Mouse (Mus musculus): ENCODE measurements around the gene Zcchc24.

Zcchc24 gene

GRCm38 (mm10) chr14:25746971-25747945 is 21.6 kb downstream of the Zcchc24 start:
- peak; percentile 66 for DNase-seq

- DNase-seq, result no peak
These were observed 22.5 kb downstream of the Zcchc24 start for GRCm38 (mm10) chr14:25746371-25746770.

- no peak for DNase-seq
These were observed 23.3 kb downstream of the Zcchc24 start for GRCm38 (mm10) chr14:25745365-25746184.

GRCm38 (mm10) chr14:25742943-25743342 is 25.9 kb downstream of the Zcchc24 start:
- DNase-seq, result no peak

GRCm38 (mm10) chr14:25741840-25742367 is 26.9 kb downstream of the Zcchc24 start:
- peak; percentile 55 for DNase-seq

- DNase-seq, result no peak
These were observed 27.6 kb downstream of the Zcchc24 start for GRCm38 (mm10) chr14:25741211-25741610.

- no peak for DNase-seq
These were observed 28.8 kb downstream of the Zcchc24 start for GRCm38 (mm10) chr14:25739957-25740565.

- no peak for DNase-seq
These were observed 30.2 kb downstream of the Zcchc24 start for GRCm38 (mm10) chr14:25738591-25739001.

GRCm38 (mm10) chr14:25736589-25736988 is 32.2 kb downstream of the Zcchc24 start:
- no peak for DNase-seq

- DNase-seq, result no peak
These were observed 32.7 kb downstream of the Zcchc24 start for GRCm38 (mm10) chr14:25736140-25736539.

GRCm38 (mm10) chr14:25734736-25735716 is 33.8 kb downstream of the Zcchc24 start:
- no peak for DNase-seq

- DNase-seq, result no peak
These were observed 41.7 kb downstream of the Zcchc24 start for GRCm38 (mm10) chr14:25727149-25727510.

GRCm38 (mm10) chr14:25726226-25727148 is 42.4 kb downstream of the Zcchc24 start:
- DNase-seq, result peak; percentile 87

GRCm38 (mm10) chr14:25725690-25726089 is 43.1 kb downstream of the Zcchc24 start:
- no peak for DNase-seq

- DNase-seq, result no peak
These were observed 43.8 kb downstream of the Zcchc24 start for GRCm38 (mm10) chr14:25725032-25725497.

- DNase-seq, result peak; percentile 54
These were observed 47.7 kb downstream of the Zcchc24 start for GRCm38 (mm10) chr14:25720962-25721707.

GRCm38 (mm10) chr14:25719371-25719770 is 49.5 kb downstream of the Zcchc24 start:
- peak; percentile 96 for DNase-seq

- DNase-seq, result peak; percentile 74
These were observed 50.4 kb downstream of the Zcchc24 start for GRCm38 (mm10) chr14:25718471-25718870.

- DNase-seq, result peak; percentile 43
These were observed 51.1 kb downstream of the Zcchc24 start for GRCm38 (mm10) chr14:25717718-25718117.

- DNase-seq, result no peak
These were observed 52.3 kb downstream of the Zcchc24 start for GRCm38 (mm10) chr14:25716528-25716927.
